13 mouse cellular contexts compared by ENCODE assay signal in the genomic region with DNA sequence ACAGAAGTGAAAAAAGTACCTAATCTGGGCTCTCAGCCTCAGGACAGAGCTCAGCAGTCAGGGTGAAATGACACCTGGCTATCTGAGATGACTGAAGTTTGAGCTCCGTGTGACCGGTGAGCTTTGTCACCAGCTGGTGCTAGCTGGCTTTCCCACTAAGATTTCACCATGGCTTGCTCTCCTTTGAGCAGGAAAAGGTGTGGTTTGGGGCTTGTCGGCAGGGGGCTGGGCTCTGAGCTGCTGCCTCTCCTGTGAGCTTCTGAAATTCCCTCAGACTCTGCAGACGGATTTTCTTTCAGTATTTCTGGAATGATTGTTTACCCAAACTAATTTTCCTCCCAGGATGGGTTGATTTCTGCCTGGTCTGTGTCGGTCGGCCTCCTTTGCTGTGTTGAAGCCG.
DNase-seq lines count a peak whose midpoint lies in the region; ATAC-seq lines count a peak whose summit lies in the region.
"Had no signal": no experiment of that assay in that cellular context is flagged by ENCODE, and none has a peak within 500 bp of the region (broad histone marks: within the 10 kb centered on the region; RNA-seq: fewer than 3 reads in every experiment).

No protein-coding gene starts in this region.

- no peaks in the 10 kb centered on the region for H3K9me3 ChIP-seq in heart, embryonic 16.5 days (replicated peaks; ENCODE audit: control insufficient read depth, low read length)
- H3K9me3 ChIP-seq in embryonic facial prominence, embryonic 14.5 days (ENCODE audit: control insufficient read depth, low read length), result no peaks in the 10 kb centered on the region
- H3K9me3 ChIP-seq: lung, embryonic 15.5 days; megakaryocyte, embryonic 14.5 days; neural tube, embryonic 15.5 days had no signal

- H3K27me3 ChIP-seq in heart, embryonic 16.5 days (ENCODE audit: control insufficient read depth, insufficient read depth, low read length), result no peaks in the 10 kb centered on the region
- no peaks in the 10 kb centered on the region for H3K27me3 ChIP-seq in embryonic facial prominence, embryonic 14.5 days (replicated peaks; ENCODE audit: control insufficient read depth, insufficient read depth, low read length)
- H3K27me3 ChIP-seq: lung, embryonic 15.5 days; megakaryocyte, embryonic 14.5 days; neural tube, embryonic 15.5 days had no signal

- H3K27ac ChIP-seq in heart, embryonic 16.5 days (ENCODE audit: low read length), result peak overlapping the region; percentile 69
- peak overlapping the region; percentile 70; the same call in 1 of the 2 replicates for H3K27ac ChIP-seq in embryonic facial prominence, embryonic 14.5 days (replicated peaks; ENCODE audit: low read depth, low read length)
- H3K27ac ChIP-seq: lung, embryonic 15.5 days; neural tube, embryonic 15.5 days had no signal

- WGBS in heart, embryonic 16.5 days, result 47% methylated on average over 7 of the region's 7 CpGs
- WGBS in embryonic facial prominence, embryonic 14.5 days, result 25% methylated on average over 7 of the region's 7 CpGs

- no peak overlapping the region for H3K4me3 ChIP-seq in heart, embryonic 16.5 days (ENCODE audit: low read length)
- H3K4me3 ChIP-seq in embryonic facial prominence, embryonic 14.5 days (ENCODE audit: low read depth, low read length), result no peak overlapping the region
- H3K4me3 ChIP-seq: lung, embryonic 15.5 days; neural tube, embryonic 15.5 days had no signal

- no peak overlapping the region for H3K4me2 ChIP-seq in heart, embryonic 16.5 days (ENCODE audit: low read depth, low read length)
- no peak overlapping the region for H3K4me2 ChIP-seq in embryonic facial prominence, embryonic 14.5 days (ENCODE audit: low read depth, low read length)
- H3K4me2 ChIP-seq: lung, embryonic 15.5 days; neural tube, embryonic 15.5 days had no signal

- no peak for DNase-seq in heart, postnatal 4 days
- DNase-seq in R1 (ENCODE audit: low read depth, low spot score), result peak; percentile 58
- peak; percentile 68 for DNase-seq in embryonic facial prominence, embryonic 14.5 days (ENCODE audit: low spot score)
- no peak for DNase-seq in thymus, postnatal 4 days
- DNase-seq in liver, result no peak
- DNase-seq: cerebellum, postnatal 25 days; gastrocnemius, postnatal 36 days; kidney, adult 9 months had no signal

- no peak overlapping the region for H3K9ac ChIP-seq in heart, embryonic 16.5 days (ENCODE audit: low read length)
- no peak overlapping the region for H3K9ac ChIP-seq in embryonic facial prominence, embryonic 14.5 days (ENCODE audit: low read depth, low read length)
- H3K9ac ChIP-seq: lung, embryonic 15.5 days; neural tube, embryonic 15.5 days had no signal

- no peak for ATAC-seq in heart, embryonic 16.5 days (replicated peaks; ENCODE audit: extremely low read depth, insufficient read depth, low FRiP score)
- peak; percentile 66; the same call in 1 of the 2 replicates for ATAC-seq in embryonic facial prominence, embryonic 14.5 days (ENCODE audit: low read depth)
- peak; percentile 66 for ATAC-seq in megakaryocyte progenitor cell, adult 5-6 weeks (replicated peaks; ENCODE audit: poor library complexity)

- H3K36me3 ChIP-seq in heart, embryonic 16.5 days (ENCODE audit: control insufficient read depth, insufficient read depth), result no peaks in the 10 kb centered on the region
- peaks cover 20% of the 10 kb centered on the region for H3K36me3 ChIP-seq in embryonic facial prominence, embryonic 14.5 days (ENCODE audit: control insufficient read depth, insufficient read depth, low read length)
- H3K36me3 ChIP-seq: neural tube, embryonic 15.5 days had no signal

- H3K4me1 ChIP-seq in heart, embryonic 16.5 days (ENCODE audit: control insufficient read depth, insufficient read depth, low read length), result peaks cover 20% of the 10 kb centered on the region
- H3K4me1 ChIP-seq in embryonic facial prominence, embryonic 14.5 days (ENCODE audit: control insufficient read depth, insufficient read depth, low read length), result peaks cover 17% of the 10 kb centered on the region

Comparison
In these comparisons a context has a peak if more than half of its experiments do, and no peak if none do; other contexts are left out.
1. DNase-seq: peak in R1 (single experiment) and embryonic facial prominence, embryonic 14.5 days (single experiment); none in heart, postnatal 4 days (single experiment), thymus, postnatal 4 days (single experiment) and liver (single experiment).